In genomic region chr1:192191322-192191639, GRCm38 (mm10) we compare ENCODE assay signal across 8 mouse cellular contexts. TPM values are rescaled to one million over a fixed set of nuclear protein-coding genes. Genes with fewer than 3 reads are reported as not detected.
A peak's percentile ranks its signal among the peaks of the same experiment; 100 is the strongest.
DNase-seq lines count a peak whose midpoint lies in the region; ATAC-seq and TF ChIP-seq lines count a peak whose summit lies in the region.
"Had no signal": no experiment of that assay in that cellular context is flagged by ENCODE, and none has a peak within 500 bp of the region (broad histone marks: within the 10 kb centered on the region; RNA-seq: fewer than 3 reads in every experiment).

No protein-coding gene starts in this region.

- ATAC-seq in forebrain, embryonic 13.5 days, result no peak
- ATAC-seq in limb, embryonic 14.5 days (ENCODE audit: low FRiP score, low read depth), result no peak

- 6% methylated on average over 13 of the region's 13 CpGs for WGBS in forebrain, embryonic 13.5 days
- WGBS in limb, embryonic 14.5 days, result 5% methylated on average over 13 of the region's 13 CpGs

- H3K27me3 ChIP-seq in forebrain, embryonic 13.5 days, result peaks cover 38% of the 10 kb centered on the region
- peaks cover 35% of the 10 kb centered on the region for H3K27me3 ChIP-seq in limb, embryonic 14.5 days (ENCODE audit: control insufficient read depth, insufficient read depth, low read length)

- H3K4me1 ChIP-seq in forebrain, embryonic 13.5 days, result peaks cover 6% of the 10 kb centered on the region
- no peaks in the 10 kb centered on the region for H3K4me1 ChIP-seq in limb, embryonic 14.5 days (ENCODE audit: control insufficient read depth, insufficient read depth, low read length)

- peak overlapping the region; percentile 66 for H3K4me3 ChIP-seq in layer of hippocampus, adult 2 months
- H3K4me3 ChIP-seq in forebrain, embryonic 13.5 days, result peak overlapping the region; percentile 52
- H3K4me3 ChIP-seq in limb, embryonic 14.5 days (replicated peaks; ENCODE audit: low read length), result peak overlapping the region; percentile 50

- intact Hi-C loops in gastrocnemius, postnatal 36 days (cut with DNase I), result loop anchor here (2.0 kb wide), 2 partner anchors 408 to 522 kb away; no protein-coding TSS in a partner anchor

- no peaks in the 10 kb centered on the region for H3K9me3 ChIP-seq in forebrain, embryonic 13.5 days (replicated peaks)
- no peaks in the 10 kb centered on the region for H3K9me3 ChIP-seq in limb, embryonic 14.5 days (ENCODE audit: control insufficient read depth, low read length)

- H3K9ac ChIP-seq in forebrain, embryonic 13.5 days, result peak overlapping the region; percentile 62
- H3K9ac ChIP-seq in limb, embryonic 14.5 days (ENCODE audit: low read depth, low read length, severe bottlenecking), result peak overlapping the region; percentile 44; the same call in 1 of the 2 replicates

- TF ChIP-seq POLR2A in limb, embryonic 14.5 days (IDR thresholded peaks at IDR 0.05; ENCODE audit: borderline replicate concordance, extremely low read depth, insufficient read depth, insufficient read length), result no peak

- DNase-seq in layer of hippocampus, adult 2 months (ENCODE audit: low spot score in 2 of 2), result peak in 1 of 2 experiments; percentile 16
- DNase-seq in layer of hippocampus, adult 9-11 months, result no peak
- DNase-seq in cerebellum, adult 8-10 months, result peak; percentile 60
- DNase-seq in limb, embryonic 14.5 days (ENCODE audit: low spot score), result no peak
- DNase-seq in retina, postnatal 1 day, result no peak
- DNase-seq in gastrocnemius, postnatal 36 days, result no peak

- no peaks in the 10 kb centered on the region for H3K36me3 ChIP-seq in forebrain, embryonic 13.5 days (ENCODE audit: poor library complexity, severe bottlenecking)
- no peaks in the 10 kb centered on the region for H3K36me3 ChIP-seq in limb, embryonic 14.5 days (ENCODE audit: control insufficient read depth, insufficient read depth, low read length)

- H3K27ac ChIP-seq in layer of hippocampus, adult 2 months, result peak overlapping the region; percentile 93
- no peak overlapping the region for H3K27ac ChIP-seq in forebrain, embryonic 13.5 days
- no peak overlapping the region for H3K27ac ChIP-seq in limb, embryonic 14.5 days (replicated peaks; ENCODE audit: low read depth, low read length)

- H3K4me2 ChIP-seq in forebrain, embryonic 13.5 days, result peak overlapping the region; percentile 87
- peak overlapping the region; percentile 93 for H3K4me2 ChIP-seq in limb, embryonic 14.5 days (replicated peaks; ENCODE audit: low read depth, low read length, severe bottlenecking)

- no peak for TF ChIP-seq CTCF in layer of hippocampus, adult 2 months (conservative IDR thresholded peaks at IDR 0.05)

RNA-seq across cellular contexts. Expression of gene Kcnh1, which starts 0.7 kb away (rescaled TPM):
- total RNA-seq in layer of hippocampus, adult 2 months (2021), result 10 to 100 TPM; 36.8 to 37.2 TPM
- polyA plus RNA-seq in forebrain, embryonic 13.5 days (2015; fragmentation: Nextera tagmentation; extraction: Ambion mirVana), result 0.81 and 1.6 TPM in 2 replicates
- polyA plus RNA-seq in limb, embryonic 14.5 days (2012; rRNA removed), result 0.63 and 0.74 TPM in 2 replicates
- 0.30 and 0.79 TPM in 2 replicates for polyA plus RNA-seq in limb, embryonic 14.5 days (2014; fragmentation: Nextera tagmentation; extraction: Ambion mirVana)
- not detected for total RNA-seq in gastrocnemius, postnatal 36 days (2021)
- total RNA-seq: neutrophil, adult 5-6 weeks had no signal

RNA-seq across cellular contexts. Expression of gene Rcor3, which starts 53.4 kb away (rescaled TPM):
- 10 to 100 TPM; 51.1 to 55.7 TPM for total RNA-seq in layer of hippocampus, adult 2 months (2021)
- 20.3 and 22.2 TPM in 2 replicates for polyA plus RNA-seq in forebrain, embryonic 13.5 days (2015; fragmentation: Nextera tagmentation; extraction: Ambion mirVana)
- 49.8 and 73.2 TPM in 2 replicates for polyA plus RNA-seq in limb, embryonic 14.5 days (2012; rRNA removed)
- polyA plus RNA-seq in limb, embryonic 14.5 days (2014; fragmentation: Nextera tagmentation; extraction: Ambion mirVana), result 34.3 and 39.1 TPM in 2 replicates
- 10 to 100 TPM; 21.0 to 21.9 TPM for total RNA-seq in gastrocnemius, postnatal 36 days (2021)

Comparison
In these comparisons a context has a peak if more than half of its experiments do, and no peak if none do; other contexts are left out.
1. RNA of gene Kcnh1, which starts 0.7 kb away (total RNA-seq): 36.8 to 37.2 TPM in layer of hippocampus, adult 2 months; not detected in gastrocnemius, postnatal 36 days; every median in the first group is over 10 times any median in the second.
2. Peak in every context shown above with its lines, with median percentiles within 50 percentile points of each other: H3K4me3 ChIP-seq.